Mouse (Mus musculus) heart, adult 2 months (tissue): Measurements from ENCODE around the gene Plagl1.

Experiments
- CTCF ChIP-seq: fragments of 200-600 bp; IDR thresholded peaks from 2 replicates; pipeline ENCODE4 v1.8.1; 2022; ENCODE audit warnings: antibody characterized with exemption, mild to moderate bottlenecking, moderate library complexity
- EP300 ChIP-seq: fragments of 200-500 bp; IDR thresholded peaks from 2 replicates; pipeline ENCODE4 v1.6.1; 2011; ENCODE audit warnings: low read depth, low read length, control low read depth; ENCODE audit not compliant: insufficient read depth
- POLR2A ChIP-seq: fragments of 200-500 bp; IDR thresholded peaks from 2 replicates; pipeline ENCODE4 v1.6.1; 2011; ENCODE audit warnings: mild to moderate bottlenecking, low read depth, low read length, control low read depth; ENCODE audit not compliant: insufficient read depth

DNA sequence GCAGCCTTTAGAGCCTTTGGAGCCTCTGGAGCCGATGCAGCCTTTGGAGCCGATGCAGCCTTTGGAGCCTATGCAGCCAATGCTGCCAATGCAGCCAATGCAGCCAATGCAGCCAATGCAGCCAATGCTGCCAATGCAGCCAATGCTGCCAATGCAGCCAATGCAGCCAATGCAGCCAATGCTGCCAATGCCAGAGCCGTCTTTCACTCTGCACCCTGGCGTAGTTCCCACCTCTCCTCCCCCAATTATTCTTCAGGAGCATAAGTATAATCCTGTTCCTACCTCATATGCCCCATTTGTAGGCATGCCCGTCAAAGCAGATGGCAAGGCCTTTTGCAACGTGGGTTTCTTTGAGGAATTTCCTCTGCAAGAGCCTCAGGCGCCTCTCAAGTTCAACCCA lies 67.6 kb downstream of the Plagl1 start:
- TF ChIP-seq CTCF (no peak), POLR2A (no peak), EP300 (no peak)
